Mouse (Mus musculus): ENCODE data around the gene Serinc3. TPM values are rescaled to one million over a fixed set of nuclear protein-coding genes. Genes with fewer than 3 reads are reported as not detected.
"Not testable (repeated sequence)": the region's sequence is repeated elsewhere in the genome, so short reads cannot be mapped to it uniquely, and the experiment has no call there.

Serinc3 gene
- polyA plus RNA-seq, 1 experiment: 31.2 TPM

- Histone ChIP-seq H3K9me3 (no peaks in the 10 kb centered on the region), H3K4me3 (replicated peaks) (peak overlapping the region; percentile 62), H3K4me1 (peaks cover 84% of the 10 kb centered on the region), H3K27me3 (replicated peaks) (no peaks in the 10 kb centered on the region), H3K36me3 (replicated peaks; ENCODE audit: low read length) (peaks cover 77% of the 10 kb centered on the region)
- no peak for TF ChIP-seq GATA1 (IDR thresholded peaks at IDR 0.05; ENCODE audit: borderline replicate concordance, low read length)
- TF ChIP-seq FLI1 (IDR thresholded peaks at IDR 0.05; ENCODE audit: low read length): no peak
Measured at GRCm38 (mm10) chr2:163637655-163638266, 7.2 kb downstream of the Serinc3 start.

GRCm38 (mm10) chr2:163636057-163636456, 8.9 kb downstream of the Serinc3 start:
- no peaks in the 10 kb centered on the region for H3K9me3 ChIP-seq
- no peak overlapping the region for H3K4me3 ChIP-seq (replicated peaks)
- peaks cover 92% of the 10 kb centered on the region for H3K36me3 ChIP-seq (replicated peaks; ENCODE audit: low read length)
- TF ChIP-seq GATA1 (IDR thresholded peaks at IDR 0.05; ENCODE audit: borderline replicate concordance, low read length) (no peak), FLI1 (IDR thresholded peaks at IDR 0.05; ENCODE audit: low read length) (no peak)
- H3K27me3 ChIP-seq (replicated peaks): no peaks in the 10 kb centered on the region
- peaks cover 67% of the 10 kb centered on the region for H3K4me1 ChIP-seq

DNA sequence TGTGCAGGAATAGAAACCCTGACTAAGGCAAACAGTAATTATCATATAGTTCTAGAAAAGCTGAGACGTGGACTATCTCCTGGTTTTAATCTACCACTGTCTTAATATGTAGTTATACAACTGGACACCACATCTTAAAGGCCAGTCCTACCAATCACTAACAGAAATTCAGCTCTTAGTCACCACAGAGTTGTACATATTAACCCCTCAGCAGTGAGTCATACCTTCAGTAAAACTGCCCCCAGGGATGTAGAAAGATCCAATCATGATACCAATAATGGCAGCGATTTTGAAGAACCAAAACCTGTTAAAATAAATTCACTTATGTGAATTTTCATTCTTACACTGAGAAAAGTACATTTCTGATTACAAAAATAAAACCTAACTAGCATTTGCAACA, 10.7 kb downstream of the Serinc3 start:
- H3K9me3 ChIP-seq: no peaks in the 10 kb centered on the region
- no peak for TF ChIP-seq FLI1 (IDR thresholded peaks at IDR 0.05; ENCODE audit: low read length)
- TF ChIP-seq GATA1 (IDR thresholded peaks at IDR 0.05; ENCODE audit: borderline replicate concordance, low read length): no peak
- no peaks in the 10 kb centered on the region for H3K27me3 ChIP-seq (replicated peaks)
- H3K36me3 ChIP-seq (replicated peaks; ENCODE audit: low read length): peaks cover 95% of the 10 kb centered on the region
- H3K4me3 ChIP-seq (replicated peaks): no peak overlapping the region
- H3K4me1 ChIP-seq: peaks cover 48% of the 10 kb centered on the region

DNA sequence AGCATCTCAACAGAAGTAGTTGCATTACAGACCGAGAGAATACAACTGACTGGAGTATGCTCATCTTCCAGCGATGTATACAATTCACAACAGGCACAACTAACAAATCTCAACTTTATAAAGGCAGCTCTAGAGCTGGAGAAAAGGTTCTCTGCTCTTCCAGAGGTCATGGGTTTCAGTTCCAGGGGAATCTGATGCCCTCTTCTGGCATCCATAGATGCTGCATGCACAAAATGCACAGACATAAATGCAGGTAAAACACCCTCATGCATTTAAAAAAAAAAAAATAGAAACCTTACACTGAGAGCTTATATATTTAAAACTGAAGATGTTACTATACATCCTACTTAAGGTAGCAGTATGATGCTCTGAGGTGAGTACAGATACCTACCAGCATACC, 13.2 kb downstream of the Serinc3 start:
- Histone ChIP-seq H3K36me3 (replicated peaks; ENCODE audit: low read length) (peaks cover 96% of the 10 kb centered on the region), H3K4me3 (replicated peaks) (no peak overlapping the region), H3K9me3 (no peaks in the 10 kb centered on the region), H3K27me3 (replicated peaks) (no peaks in the 10 kb centered on the region), H3K4me1 (peaks cover 27% of the 10 kb centered on the region)
- no peak for TF ChIP-seq GATA1 (IDR thresholded peaks at IDR 0.05; ENCODE audit: borderline replicate concordance, low read length)
- no peak for TF ChIP-seq FLI1 (IDR thresholded peaks at IDR 0.05; ENCODE audit: low read length)

- Histone ChIP-seq H3K9me3 (no peaks in the 10 kb centered on the region), H3K4me1 (peaks cover 22% of the 10 kb centered on the region), H3K36me3 (replicated peaks; ENCODE audit: low read length) (peaks cover 96% of the 10 kb centered on the region), H3K4me3 (replicated peaks) (no peak overlapping the region), H3K27me3 (replicated peaks) (no peaks in the 10 kb centered on the region)
- TF ChIP-seq GATA1 (IDR thresholded peaks at IDR 0.05; ENCODE audit: borderline replicate concordance, low read length) (no peak), FLI1 (IDR thresholded peaks at IDR 0.05; ENCODE audit: low read length) (no peak)
Measured at GRCm38 (mm10) chr2:163631223-163631622, 13.7 kb downstream of the Serinc3 start.

DNA sequence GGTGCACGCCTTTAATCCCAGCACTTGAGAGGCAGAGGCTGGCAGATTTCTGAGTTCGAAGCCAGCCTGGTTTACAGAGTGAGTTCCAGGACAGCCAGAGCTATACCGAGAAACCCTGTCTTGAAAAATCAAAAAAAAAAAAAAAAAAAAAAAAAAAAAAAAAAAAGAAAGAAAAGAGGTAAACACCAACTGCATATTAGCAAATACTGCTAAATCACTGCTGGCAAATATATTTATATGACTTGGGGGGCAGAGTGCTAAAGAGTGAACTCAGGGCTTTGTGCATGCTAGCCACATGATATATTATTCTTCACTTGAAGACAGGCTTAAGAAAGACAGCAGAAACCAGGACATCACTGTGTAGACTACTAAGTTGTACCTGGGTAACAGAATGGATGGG, 23.5 kb downstream of the Serinc3 start:
- not testable (repeated sequence) for H3K4me3 ChIP-seq (replicated peaks); H3K9me3 ChIP-seq; H3K27me3 ChIP-seq (replicated peaks)
- Histone ChIP-seq H3K36me3 (replicated peaks; ENCODE audit: low read length) (peaks cover 98% of the 10 kb centered on the region), H3K4me1 (peaks cover 16% of the 10 kb centered on the region)

DNA sequence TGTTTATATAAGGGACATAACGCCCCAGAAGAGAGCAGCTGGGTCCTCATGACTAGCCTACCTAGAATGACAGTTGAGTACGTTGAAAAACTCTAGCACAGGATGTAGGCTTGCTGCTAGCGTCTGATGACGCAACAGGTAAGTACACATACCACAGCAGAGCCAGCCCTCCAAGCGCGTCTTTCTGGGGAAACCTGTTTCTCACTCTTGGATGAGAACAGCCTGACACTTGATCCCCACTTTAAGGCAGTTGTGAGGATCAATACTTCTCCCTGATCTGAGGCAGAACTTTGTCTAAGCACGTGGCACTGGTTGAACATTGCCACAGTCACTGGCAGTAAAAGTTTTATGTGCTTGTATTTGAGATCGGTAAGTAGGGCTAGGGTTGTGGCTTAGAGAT, 24.5 kb downstream of the Serinc3 start:
- TF ChIP-seq FLI1 (IDR thresholded peaks at IDR 0.05; ENCODE audit: low read length) (no peak), GATA1 (IDR thresholded peaks at IDR 0.05; ENCODE audit: borderline replicate concordance, low read length) (no peak)
- no peak overlapping the region for H3K4me3 ChIP-seq (replicated peaks)
- peaks cover 98% of the 10 kb centered on the region for H3K36me3 ChIP-seq (replicated peaks; ENCODE audit: low read length)
- no peaks in the 10 kb centered on the region for H3K27me3 ChIP-seq (replicated peaks)
- peaks cover 13% of the 10 kb centered on the region for H3K4me1 ChIP-seq
- H3K9me3 ChIP-seq: no peaks in the 10 kb centered on the region

DNA sequence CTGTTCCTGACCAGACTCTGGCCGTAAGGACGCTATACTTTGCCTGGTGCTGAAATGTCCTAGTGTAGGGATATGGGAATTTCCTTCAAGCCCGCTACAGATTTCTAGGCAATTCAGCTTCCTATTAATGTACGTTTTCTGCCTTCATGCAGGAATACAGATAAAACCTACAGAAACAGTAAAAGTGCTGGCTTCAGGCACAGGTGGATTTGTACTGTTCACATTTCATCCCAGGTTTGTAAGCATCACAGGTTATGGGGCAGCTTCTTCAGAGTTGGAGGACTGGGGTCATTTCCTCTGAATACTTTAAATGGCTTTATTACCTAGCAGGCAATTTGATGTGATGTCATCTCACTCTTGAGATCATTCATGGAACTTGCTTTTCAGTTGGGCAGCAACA, 27.1 kb downstream of the Serinc3 start:
- no peak overlapping the region for H3K4me3 ChIP-seq (replicated peaks)
- peaks cover 98% of the 10 kb centered on the region for H3K36me3 ChIP-seq (replicated peaks; ENCODE audit: low read length)
- TF ChIP-seq GATA1 (IDR thresholded peaks at IDR 0.05; ENCODE audit: borderline replicate concordance, low read length) (no peak), FLI1 (IDR thresholded peaks at IDR 0.05; ENCODE audit: low read length) (no peak)
- H3K4me1 ChIP-seq: peaks cover 12% of the 10 kb centered on the region
- no peaks in the 10 kb centered on the region for H3K9me3 ChIP-seq
- H3K27me3 ChIP-seq (replicated peaks): no peaks in the 10 kb centered on the region

DNA sequence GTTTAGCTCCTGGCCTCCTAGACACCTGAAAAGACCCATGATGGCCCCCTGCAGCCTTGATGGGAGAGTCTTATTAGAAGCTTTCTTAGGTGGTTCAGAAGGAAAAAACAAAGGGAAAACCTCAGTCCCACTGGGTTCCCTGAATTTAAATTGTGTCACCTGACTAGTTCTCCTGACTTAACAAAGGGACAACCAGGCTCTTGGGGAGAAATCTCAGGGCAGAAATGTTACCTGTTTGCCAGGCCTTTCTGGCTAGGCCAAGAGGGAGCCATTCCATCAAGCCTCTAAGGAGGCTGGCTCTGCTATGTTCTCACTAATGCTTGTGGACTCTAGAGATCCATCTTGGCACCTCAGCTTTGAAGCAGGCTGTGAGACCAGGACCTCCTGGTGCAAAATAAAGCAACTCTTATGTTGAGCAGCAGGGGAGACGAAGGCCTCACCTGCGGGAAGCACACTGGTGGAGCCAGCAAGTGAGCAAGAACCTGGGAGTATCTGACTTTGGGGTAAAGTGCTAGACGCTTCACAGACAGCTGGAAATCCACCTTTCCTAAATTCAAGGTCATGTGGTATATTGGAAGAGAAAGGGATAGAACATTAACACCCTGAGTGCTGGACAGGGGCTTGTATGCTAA, 27.6 kb downstream of the Serinc3 start:
- peaks cover 98% of the 10 kb centered on the region for H3K36me3 ChIP-seq (replicated peaks; ENCODE audit: low read length)
- no peak for TF ChIP-seq FLI1 (IDR thresholded peaks at IDR 0.05; ENCODE audit: low read length)
- TF ChIP-seq GATA1 (IDR thresholded peaks at IDR 0.05; ENCODE audit: borderline replicate concordance, low read length): no peak

GRCm38 (mm10) chr2:163616652-163617227, 28.2 kb downstream of the Serinc3 start:
- Histone ChIP-seq H3K4me1 (peaks cover 13% of the 10 kb centered on the region), H3K4me3 (replicated peaks) (no peak overlapping the region), H3K36me3 (replicated peaks; ENCODE audit: low read length) (peaks cover 98% of the 10 kb centered on the region), H3K9me3 (no peaks in the 10 kb centered on the region), H3K27me3 (replicated peaks) (no peaks in the 10 kb centered on the region)
- no peak for TF ChIP-seq GATA1 (IDR thresholded peaks at IDR 0.05; ENCODE audit: borderline replicate concordance, low read length)
- no peak for TF ChIP-seq FLI1 (IDR thresholded peaks at IDR 0.05; ENCODE audit: low read length)

More for the DNA sequence above, 27.6 kb downstream of the Serinc3 start:
- H3K4me1 ChIP-seq: peaks cover 10% of the 10 kb centered on the region
- no peaks in the 10 kb centered on the region for H3K9me3 ChIP-seq
- no peak overlapping the region for H3K4me3 ChIP-seq (replicated peaks)
- no peaks in the 10 kb centered on the region for H3K27me3 ChIP-seq (replicated peaks)

Measured in megakaryocyte, embryonic 14.5 days (primary cell).